Mouse (Mus musculus): ENCODE data around the gene Hnrnpul2.

The Hnrnpul2 gene

DNA sequence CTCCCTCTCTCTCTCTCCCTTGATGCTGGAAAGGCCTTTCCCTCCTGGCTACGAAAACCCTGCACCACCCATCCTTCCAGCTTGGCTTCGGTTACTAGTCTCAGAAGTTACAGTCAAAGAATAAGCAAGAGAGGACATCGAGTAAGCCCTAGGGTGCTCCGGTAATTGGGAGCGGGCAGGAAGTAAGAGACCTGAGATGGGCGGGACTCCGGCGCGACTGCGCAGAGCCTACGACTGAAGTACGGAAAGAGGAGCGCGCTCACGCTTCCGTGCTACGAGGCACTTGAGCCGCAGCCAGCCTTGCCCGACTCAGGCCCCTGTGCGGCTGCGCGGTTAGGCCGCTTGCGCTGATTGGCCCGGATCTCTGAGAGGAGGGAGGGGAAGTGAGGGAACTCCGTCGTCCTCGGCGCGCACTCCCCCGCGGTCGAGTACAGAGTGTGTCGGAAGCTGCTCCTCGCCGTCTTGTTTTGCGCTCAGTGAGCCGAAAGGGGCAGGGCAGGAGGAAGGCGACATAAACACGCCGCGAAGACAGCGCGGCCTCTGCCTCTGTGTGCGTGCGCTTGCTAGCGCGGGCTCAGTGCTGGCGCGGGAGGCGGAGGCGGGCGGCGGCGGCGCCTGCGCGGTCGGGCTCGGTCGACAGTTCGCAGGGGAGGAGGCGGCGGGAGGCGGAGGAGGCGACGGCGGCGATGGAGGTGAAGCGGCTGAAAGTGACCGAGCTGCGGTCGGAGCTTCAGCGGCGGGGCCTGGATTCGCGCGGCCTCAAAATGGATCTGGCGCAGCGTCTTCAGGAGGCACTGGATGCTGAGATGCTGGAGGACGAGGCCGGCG is at the start of gene Hnrnpul2:
Gene Hnrnpul2 (plus strand): TSS at position 415 of the 828 bp plus-strand sequence.
- peak; percentile 99 for DNase-seq (ENCODE audit: low read depth, low spot score)

DNA sequence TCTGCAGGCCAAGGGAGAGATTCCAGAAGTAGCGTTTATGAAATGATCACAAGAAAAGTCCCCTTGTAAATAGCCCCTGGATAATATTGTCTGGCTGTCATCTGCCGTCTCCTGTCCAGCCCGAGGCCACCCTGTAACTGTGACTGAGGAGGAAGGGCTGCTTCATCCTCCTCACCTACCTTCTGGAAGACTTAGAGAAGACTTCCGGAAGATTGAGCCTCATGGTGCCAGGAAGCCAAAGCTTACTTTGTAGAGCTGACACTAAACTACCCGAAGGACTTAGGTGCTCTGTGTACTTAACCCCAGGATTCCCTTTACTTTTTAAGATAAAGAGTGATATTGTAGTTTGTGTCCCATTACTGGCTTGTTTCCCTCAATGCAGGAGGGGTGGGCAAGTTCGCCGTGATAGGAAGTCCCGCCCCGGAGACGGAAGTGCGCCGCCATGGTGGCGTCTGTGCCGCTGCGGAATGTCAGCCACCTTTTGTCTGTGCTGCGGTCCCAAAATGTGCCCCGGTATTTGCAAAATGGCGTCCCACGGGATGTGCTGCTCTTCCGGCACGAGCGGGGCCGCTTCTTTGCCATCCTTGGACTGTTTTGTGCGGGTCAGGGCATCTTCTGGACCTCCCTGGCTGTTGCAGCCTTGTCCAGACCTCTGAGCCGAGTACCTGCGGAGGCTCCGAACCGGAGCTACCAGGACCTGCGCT is 49.1 kb upstream of the Hnrnpul2 start, which contains the start of gene Tmem223:
Gene Tmem223 (plus strand): TSS at position 430 of the 704 bp plus-strand sequence.
- peak; percentile 77 for DNase-seq (ENCODE audit: low read depth, low spot score)

DNA sequence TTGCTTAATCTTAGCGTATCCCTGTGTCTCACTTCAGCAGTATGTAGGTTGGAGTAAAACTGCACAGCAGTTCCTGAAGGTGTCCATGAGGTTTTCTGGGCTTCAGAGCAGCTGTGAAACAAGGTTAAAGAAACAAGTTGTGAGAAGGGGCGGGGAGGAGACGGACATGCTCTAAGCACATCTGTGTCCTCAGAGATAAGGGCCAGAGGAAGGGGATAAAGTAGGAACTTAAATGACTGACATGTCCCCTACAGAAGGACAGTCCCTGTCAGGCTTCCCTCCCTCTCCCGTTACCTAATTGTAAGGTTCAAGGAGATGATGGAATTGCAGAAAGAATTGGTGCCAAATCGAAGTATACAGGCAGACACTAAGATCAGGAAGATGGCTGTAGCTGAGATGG is 46.8 kb upstream of the Hnrnpul2 start:
- DNase-seq (ENCODE audit: low read depth, low spot score): no peak

DNA sequence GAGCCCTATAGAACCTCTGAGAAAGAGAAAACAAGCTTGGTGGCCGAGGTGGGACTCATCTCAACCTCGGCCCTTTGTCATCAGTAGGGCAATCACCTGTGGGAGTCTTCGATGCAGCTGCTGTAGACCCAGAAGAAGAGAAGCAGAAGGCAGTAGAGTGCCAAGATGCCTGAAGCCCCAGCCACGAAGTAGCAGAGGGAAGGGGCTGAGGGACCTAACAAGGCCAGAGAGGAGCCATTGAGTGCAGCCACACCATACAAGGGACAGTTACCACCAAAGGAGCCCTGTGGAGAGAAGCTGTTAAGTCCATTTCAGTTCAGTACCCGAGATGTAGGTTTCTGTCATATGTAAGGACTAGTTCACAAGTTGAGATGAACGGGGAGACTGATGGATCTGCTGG is 46.4 kb upstream of the Hnrnpul2 start:
- no peak for DNase-seq (ENCODE audit: low read depth, low spot score)

DNA sequence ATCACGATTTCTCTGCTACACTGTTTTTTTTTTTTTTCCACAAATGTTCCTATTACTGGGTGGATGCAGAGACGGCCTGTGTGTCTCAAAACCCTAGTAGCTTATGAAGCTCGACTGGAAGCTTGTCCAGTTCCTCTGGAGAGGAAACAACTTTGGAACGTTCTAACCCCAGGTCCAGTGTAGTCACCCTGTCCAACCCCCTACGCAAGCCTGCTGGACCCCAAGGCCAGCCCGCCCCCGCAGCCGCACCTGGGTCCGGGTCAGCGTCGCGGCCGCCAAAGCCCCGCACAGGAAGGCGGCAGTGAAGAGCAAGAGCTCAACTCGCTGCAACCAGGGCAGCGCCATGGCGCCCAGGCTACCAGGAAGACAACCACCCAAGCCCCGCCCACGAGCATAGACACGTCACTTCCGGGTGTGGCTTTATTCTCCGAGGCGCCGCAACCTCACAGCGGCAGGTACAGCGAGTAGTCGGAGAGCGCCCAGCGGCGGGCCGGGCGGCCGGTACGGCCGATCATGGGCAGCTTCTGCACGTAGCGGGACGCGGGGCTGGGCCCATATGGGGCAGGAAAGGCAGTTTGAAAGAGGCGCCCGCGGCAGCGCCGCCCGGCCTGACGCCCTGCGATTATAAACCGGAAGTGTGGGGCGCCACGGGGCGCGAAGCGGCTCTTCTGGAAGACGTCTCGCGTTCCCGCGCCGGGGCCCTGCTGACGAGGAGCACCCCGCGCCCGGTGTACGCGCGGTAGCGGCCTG is 45.5 kb upstream of the Hnrnpul2 start, which contains the start of gene Tmem179b:
Gene Tmem179b (minus strand): TSS at position 382 of the 750 bp plus-strand sequence.
- peak; percentile 95 for DNase-seq (ENCODE audit: low read depth, low spot score)

DNA sequence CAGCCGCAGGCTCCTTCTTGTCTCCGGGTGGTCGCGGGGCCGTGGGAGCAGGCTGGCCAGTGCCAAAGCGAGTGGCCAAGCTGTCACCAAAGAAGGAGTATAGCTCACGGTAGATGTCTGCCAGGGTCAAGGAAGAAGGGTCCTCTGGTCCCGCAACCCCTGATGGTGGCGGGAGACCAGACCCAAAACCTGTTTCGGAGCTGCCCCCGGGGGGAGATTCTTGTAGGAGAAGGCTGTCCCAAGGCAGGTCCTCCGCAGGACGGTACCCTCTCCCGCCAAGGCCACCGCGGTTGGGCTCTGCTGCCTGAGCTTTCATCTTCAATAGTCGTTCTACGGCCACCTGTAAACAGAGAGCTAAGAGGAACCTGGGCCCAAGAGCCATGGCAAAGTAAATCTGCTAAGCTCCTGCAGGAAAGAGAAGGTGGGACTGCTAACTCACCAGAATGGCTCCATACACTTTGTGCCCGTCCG is 44.8 kb upstream of the Hnrnpul2 start:
- DNase-seq (ENCODE audit: low read depth, low spot score): no peak

DNA sequence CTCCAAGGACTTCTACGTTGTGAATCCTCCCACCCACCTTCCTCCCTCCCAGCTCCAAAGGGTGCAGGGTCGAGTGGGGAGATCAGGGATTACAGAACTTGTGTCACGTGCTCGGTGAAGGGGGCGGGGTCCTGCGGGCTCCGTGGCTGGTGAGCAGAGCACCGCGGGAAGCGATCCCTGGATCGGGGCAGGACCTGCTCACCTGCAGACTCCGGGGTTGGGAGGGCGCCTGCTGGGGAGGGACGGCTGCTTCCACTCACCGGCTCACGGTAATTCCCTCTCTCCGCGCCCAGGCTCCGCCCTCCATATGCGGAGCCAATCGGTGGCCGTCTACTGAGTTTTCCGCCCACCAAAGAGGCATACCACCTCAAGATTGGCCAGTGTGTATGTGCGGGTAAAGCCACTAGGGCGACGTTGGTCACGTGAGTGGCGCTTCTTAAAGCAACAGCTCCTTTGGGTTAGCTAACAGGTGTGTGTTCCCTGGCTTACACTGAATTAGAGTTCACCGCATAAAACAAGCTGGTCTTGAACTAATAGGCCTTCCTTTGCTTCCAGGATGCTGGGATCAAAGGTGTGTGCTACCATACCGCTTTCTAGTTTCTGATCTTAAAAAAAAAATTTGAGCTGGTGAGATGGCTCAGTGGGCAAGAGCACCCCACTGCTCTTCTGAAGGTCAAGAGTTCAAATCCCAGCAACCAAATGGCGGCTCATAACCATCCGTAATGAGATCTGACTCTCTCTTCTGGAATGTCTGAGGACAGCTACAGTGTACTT is 33.6 kb upstream of the Hnrnpul2 start, which contains the start of gene Taf6l:
Gene Taf6l (minus strand): TSS at position 410 of the 774 bp plus-strand sequence.
- peak; percentile 95 for DNase-seq (ENCODE audit: low read depth, low spot score)

DNA sequence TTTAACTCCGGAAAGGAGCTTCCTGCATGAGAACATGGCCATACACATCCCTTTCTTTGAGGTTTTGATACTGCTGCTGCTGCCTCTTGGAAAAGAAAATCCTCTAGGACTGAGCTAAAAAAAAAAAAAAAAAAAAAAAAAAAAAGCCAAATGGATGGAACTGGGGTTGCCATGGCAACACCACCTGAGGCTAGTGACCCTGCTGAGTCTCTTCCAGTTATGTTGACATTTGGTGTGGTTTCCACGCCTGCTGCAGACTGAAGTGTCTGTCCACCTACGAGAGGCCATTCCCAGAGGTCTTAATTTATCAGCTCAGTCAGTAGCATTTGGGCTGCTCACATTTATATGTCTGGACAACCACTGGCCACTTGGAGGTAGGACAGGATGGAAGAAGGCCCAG is 31.3 kb upstream of the Hnrnpul2 start:
- DNase-seq (ENCODE audit: low read depth, low spot score): peak; percentile 66

DNA sequence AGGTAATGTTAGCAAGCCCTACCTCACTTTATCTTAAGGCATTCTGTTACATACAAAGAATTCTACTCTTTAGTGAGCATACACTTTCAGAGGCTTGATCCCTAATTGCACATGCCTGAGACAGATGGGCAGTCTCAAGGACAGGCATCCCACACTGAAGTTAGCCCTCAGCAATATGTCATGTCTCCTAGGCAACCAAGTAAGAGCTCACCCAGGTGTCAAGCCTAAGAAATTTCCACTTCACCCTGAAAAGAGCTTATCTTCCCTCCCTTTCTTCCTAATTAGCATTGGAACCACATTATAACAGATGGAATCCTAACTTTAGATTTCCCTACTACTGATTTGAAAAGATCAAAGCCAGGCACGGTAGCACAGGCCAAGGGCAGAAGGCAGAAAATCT is 30.6 kb upstream of the Hnrnpul2 start:
- no peak for DNase-seq (ENCODE audit: low read depth, low spot score)

DNA sequence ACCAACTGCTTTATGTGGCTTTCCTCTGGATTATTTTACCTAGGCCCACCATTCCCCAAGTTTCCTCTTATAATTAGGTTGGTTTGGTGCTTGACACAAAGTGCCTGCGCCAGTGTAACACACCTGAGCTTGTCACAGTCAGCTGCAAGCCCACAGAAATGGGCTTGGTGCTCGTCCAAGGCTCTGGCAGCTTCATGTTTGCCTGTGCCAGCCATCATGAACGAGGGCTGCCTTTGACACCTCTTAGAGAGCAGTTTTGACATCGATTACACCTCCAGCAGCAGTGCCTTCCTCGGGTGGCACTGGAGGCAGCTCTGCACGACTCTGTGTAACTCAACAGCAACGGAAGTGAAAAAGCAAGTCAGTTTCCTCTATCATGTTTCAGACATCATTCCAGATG is 29.6 kb upstream of the Hnrnpul2 start:
- DNase-seq (ENCODE audit: low read depth, low spot score): no peak

DNA sequence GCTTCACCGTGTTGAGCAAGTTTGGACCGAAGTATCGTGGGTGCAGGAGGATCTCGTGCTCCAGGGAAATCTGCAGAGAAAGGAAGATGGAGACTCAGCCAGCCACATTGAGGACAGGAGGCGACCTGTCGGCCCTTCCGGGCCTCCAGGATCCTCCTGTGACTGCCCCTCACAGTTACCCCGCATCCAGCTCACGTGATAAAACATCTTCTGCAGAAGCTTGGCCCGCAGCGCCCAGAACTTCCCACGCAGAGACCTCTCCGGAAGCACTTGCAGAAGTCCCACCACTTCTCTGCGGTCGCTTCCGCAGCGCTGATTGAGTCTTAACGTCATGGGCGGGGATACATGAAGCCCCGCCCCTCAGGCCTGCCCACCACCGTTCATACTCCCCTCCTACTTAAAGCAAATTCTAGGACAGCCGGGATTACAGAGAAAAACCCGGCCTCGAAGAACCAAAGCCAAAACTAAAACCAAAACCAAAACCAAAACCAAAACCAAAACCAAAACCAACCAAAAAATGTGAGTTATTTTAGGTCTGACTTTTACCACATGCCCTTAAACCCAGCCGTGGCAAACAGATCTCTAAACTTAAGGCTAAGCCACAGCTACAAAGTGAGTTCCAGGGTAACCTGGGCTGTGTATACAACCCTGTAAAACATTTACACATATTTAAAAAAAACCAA is 21.4 kb upstream of the Hnrnpul2 start, which contains the start of gene Polr2g:
Gene Polr2g (minus strand): TSS at position 314 of the 683 bp plus-strand sequence.
- peak; percentile 95 for DNase-seq (ENCODE audit: low read depth, low spot score)

DNA sequence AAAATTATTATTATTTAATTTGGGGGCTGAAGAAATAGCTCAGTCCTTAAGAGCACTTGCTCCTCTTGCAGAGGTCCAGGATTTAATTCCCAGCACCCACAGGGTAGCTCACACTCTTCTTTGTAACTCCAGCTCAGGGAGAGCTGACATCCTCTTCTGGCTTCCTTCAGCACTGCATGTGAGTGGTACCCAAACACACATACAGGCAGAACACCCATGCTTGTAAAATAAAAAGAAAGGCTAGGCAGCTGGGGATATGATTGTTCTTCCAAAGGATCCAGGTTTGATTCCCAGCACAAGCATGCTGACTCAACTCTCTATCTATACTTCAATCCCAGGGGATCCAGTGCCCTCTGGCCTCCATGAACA is 20.9 kb upstream of the Hnrnpul2 start:
- DNase-seq (ENCODE audit: low read depth, low spot score): no peak

DNA sequence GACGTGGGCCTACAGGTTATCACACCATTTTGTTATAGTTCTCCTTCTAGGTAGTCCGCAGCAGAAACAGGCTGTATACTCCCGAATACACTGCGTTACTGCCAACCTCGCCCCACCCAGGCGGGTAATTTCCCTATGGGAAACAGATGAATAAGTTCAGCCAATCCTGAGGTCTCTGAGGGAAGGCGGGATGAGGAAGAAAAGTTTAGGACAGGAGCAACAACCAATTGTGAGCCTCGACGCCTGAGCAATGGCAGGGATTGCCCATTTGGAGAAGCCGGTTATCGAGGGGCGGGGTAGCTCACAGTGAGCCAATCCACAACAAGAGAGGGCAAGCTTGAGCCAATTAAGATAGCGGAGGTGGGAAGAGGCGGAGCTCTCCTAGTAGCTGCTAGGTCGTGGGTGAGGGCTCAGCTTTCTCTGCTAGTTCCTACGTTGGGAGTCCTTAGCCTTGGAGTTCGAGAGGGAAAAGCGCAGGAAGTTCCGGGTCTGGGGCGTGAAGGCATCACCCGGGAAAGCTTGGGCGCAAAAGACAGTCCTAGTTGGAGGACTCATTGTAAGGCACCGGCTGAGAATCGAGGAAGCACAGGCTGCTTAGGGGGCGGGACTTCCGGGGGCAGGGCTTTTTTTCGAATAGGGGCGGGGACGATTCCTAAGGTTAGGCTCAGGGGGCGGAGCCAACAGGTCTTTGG is 17.5 kb upstream of the Hnrnpul2 start, which contains the start of gene Zbtb3:
Gene Zbtb3 (plus strand): TSS at position 426 of the 692 bp plus-strand sequence.
- DNase-seq (ENCODE audit: low read depth, low spot score): peak; percentile 97

DNA sequence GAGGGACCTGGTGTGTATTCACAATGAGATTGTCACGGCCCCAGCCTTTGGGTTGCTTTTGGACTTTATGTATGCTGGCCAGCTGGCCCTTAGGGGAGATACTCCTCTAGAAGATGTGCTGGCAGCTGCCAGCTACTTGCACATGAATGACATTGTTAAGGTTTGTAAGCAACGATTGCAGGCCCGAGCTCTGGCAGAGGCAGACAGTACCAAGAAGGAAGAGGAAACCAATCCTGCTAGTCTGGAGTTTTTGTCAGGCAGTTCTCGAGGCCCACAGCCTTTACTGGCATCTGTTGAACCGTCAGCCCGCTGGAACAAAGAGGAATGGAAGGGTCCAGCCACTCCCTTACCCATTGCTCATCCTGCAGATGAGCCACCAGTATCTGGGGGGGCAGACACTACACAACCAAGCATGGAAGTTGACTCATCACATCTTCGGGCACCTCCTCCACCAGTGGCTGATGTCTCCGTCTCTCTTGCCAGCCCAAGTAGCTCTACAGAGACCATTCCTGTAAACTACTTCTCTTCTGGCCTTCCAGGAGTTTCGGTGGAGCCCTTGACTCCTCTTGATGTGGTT is 16.5 kb upstream of the Hnrnpul2 start:
- no peak for DNase-seq (ENCODE audit: low read depth, low spot score)

DNA sequence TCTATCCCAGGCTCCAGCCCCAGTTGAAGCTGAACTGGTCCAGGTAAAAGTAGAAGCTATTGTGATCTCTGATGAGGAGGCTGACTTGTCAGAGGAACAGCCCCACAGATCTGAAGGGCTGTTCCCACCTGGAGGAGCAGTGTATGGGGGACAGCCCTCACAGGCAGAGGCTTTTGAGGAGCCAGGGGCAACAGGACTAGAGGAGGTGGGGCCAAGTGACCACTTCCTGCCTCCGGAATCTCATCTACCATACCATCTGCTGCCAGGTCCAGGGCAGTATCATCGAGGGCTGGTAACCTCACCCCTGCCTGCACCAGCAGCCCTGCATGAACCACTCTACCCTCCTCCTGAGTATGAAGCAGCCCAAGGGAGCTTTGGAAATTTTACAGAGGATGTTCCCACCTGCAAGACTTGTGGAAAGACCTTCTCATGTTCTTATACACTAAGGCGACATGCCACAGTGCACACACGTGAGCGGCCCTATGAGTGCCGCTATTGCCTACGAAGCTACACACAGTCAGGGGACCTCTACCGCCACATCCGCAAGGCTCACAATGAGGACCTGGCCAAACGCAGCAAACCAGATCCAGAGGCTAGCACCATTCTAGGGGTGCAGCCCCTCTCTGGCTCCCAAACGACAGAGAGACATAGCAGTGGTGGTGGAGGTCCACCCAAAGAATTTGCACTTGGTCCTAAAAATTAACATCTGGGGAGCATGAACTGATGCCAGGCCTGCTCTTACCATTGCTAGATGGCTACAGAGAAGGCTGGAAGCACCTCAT is 15.7 kb upstream of the Hnrnpul2 start:
- no peak for DNase-seq (ENCODE audit: low read depth, low spot score)

DNA sequence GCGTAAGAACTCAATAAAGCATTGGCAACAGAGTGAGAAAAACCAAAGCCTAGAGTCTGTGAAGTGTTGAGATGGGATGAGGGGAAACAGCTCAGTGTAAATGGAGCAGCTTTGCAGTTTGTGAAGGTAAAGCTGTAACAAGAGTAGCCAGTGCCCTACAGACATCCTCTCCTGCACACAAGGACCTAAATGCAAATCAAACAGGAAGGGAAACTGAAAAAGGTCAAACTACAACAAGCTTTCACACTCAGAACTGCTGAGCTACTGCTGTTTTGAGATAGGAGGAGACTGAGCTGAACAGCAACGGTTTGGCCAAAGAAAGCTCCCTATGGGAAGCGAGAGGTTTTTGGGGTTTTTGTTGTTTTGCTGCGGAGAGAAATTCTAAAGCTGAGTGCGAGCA is 13.0 kb upstream of the Hnrnpul2 start:
- no peak for DNase-seq (ENCODE audit: low read depth, low spot score)

DNA sequence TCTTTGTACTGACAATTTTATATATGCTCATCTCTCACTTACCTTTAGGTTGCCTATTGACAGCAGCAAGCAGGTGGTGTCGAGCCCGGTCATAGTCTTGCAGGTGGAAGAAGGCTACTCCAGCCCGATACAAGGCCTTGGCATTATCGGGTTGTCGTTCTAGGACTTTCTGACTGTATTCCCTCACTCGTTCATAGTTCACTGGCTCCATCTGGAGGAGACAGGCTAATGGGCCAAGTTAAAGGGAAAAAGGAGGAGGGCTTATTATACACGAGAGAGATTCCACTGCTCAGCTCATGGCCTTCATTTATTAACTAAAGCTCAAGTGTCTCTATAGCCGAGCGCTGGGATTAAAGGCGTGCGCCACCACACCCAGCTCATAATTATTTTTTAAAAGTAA is 4.0 kb upstream of the Hnrnpul2 start:
- no peak for DNase-seq (ENCODE audit: low read depth, low spot score)

DNA sequence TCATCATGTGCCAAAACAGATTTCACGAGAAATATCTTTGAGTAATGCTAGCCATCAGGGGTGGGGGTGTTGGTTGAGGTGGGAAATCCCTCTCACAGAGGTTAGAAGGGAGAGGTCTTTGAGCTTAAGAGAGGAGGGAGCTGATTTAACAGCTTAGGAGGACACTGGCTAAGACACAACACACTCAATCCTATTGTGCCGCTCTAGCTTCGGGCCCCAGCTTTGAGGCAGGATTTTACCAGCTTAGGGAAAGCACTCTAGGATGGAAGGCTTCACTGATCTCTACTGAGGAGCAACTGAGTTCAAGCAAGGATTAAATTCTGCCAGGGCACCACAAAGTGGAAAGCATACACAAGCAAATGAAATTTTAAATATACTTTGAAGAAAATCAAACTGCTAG is 2.8 kb upstream of the Hnrnpul2 start:
- no peak for DNase-seq (ENCODE audit: low read depth, low spot score)
